Mouse (Mus musculus) hindbrain, embryonic 10.5 days (tissue): Measurements from ENCODE around the gene Dnal4. TPM values are rescaled to one million over a fixed set of nuclear protein-coding genes. Genes with fewer than 3 reads are reported as not detected.

Experiments
- DNase-seq: peaks from one replicate; pipeline ENCODE4 v3.0.0-alpha.2; 2017; ENCODE audit warnings: low spot score
- H3K27ac ChIP-seq: fragments of 300-500 bp; sonication (generic); 2 replicates; pipeline ENCODE4 v1.5.1; 2016; ENCODE audit warnings: mild to moderate bottlenecking, moderate library complexity
- H3K27me3 ChIP-seq: fragments of 300-500 bp; sonication (generic); 2 replicates; pipeline ENCODE4 v1.6.1; 2016; ENCODE audit warnings: mild to moderate bottlenecking; ENCODE audit not compliant: poor library complexity, insufficient read depth, severe bottlenecking
- H3K36me3 ChIP-seq: fragments of 300-500 bp; sonication (generic); 2 replicates; pipeline ENCODE4 v1.6.1; 2016; ENCODE audit warnings: mild to moderate bottlenecking, moderate library complexity
- H3K4me1 ChIP-seq: fragments of 300-500 bp; sonication (generic); replicated peaks from 2 replicates; pipeline ENCODE4 v1.6.1; 2016; ENCODE audit warnings: mild to moderate bottlenecking
- H3K4me3 ChIP-seq: fragments of 300-500 bp; sonication (generic); 2 replicates; pipeline ENCODE4 v1.5.1; 2016; ENCODE audit warnings: mild to moderate bottlenecking, moderate library complexity
- H3K9me3 ChIP-seq: fragments of 300-500 bp; sonication (generic); 2 replicates; pipeline ENCODE4 v1.6.1; 2016; ENCODE audit warnings: mild to moderate bottlenecking, moderate library complexity
- WGBS: fragments of 180-500 bp; shearing (Covaris S2); methylation state at CpG from one replicate; pipeline ENCODE4 v1.1.7; 2016; 5-methylcytosine and 5-hydroxymethylcytosine counted together
- polyA plus RNA-seq: library from polyadenylated mRNA; unstranded; fragments of >200 nt; fragmentation: Nextera tagmentation; extraction: Ambion mirVana; gene quantifications from 2 replicates; pipeline ENCODE4 v1.2.1, GENCODE M21; 2016

Dnal4 gene
- polyA plus RNA-seq, 1 experiment from 2014 or later = 83.0 TPM

DNA sequence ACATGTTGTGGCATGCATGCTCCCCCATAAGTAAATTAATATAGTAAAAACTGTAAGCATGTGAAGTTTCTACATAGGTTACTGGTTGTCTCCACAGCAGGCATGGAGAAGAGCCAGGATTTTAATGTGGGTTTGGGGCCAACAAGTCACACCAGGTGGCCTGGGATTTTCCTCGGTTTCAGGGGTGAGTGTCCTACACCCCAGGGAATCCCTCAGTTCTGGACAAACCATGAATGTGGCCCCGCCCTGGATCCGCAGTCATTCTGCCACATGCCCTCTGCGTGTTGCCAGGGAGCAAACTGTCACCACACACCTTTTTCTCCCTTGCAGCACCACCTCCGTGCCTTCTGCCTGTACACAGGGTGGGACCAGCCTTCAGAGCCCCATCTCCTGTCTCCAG lies 31.0 kb upstream of the Dnal4 start:
- Histone ChIP-seq H3K27me3 (peaks cover 53% of the 10 kb centered on the region), H3K4me3 (no peak overlapping the region), H3K36me3 (no peaks in the 10 kb centered on the region), H3K4me1 (peaks cover 19% of the 10 kb centered on the region), H3K9me3 (no peaks in the 10 kb centered on the region), H3K27ac (no peak overlapping the region)
- WGBS = 56% methylated on average over 5 of the region's 5 CpGs
- DNase-seq = no peak

DNA sequence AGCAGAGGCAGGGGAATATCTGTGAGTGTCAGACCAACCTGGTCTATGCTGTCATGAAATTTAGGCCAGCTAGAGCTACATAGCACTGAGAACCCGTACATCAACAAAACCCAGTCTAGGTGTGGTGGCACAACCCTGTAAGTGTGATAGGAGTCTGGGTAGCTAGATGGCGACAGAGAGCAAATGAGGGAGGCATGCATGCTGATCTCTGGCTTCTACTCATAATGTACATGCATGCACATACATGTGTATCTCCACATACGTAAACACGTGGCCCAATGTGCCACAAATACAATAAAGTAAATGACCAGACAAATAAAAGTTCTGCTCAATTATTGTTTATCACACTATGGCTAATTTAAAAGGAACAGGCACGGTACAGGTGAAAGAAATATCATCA lies 30.5 kb upstream of the Dnal4 start:
- Histone ChIP-seq H3K27me3 (peaks cover 59% of the 10 kb centered on the region), H3K36me3 (no peaks in the 10 kb centered on the region), H3K4me3 (no peak overlapping the region), H3K27ac (no peak overlapping the region), H3K4me1 (peaks cover 21% of the 10 kb centered on the region), H3K9me3 (no peaks in the 10 kb centered on the region)
- 40% methylated on average over 5 of the region's 5 CpGs for WGBS
- no peak for DNase-seq

DNA sequence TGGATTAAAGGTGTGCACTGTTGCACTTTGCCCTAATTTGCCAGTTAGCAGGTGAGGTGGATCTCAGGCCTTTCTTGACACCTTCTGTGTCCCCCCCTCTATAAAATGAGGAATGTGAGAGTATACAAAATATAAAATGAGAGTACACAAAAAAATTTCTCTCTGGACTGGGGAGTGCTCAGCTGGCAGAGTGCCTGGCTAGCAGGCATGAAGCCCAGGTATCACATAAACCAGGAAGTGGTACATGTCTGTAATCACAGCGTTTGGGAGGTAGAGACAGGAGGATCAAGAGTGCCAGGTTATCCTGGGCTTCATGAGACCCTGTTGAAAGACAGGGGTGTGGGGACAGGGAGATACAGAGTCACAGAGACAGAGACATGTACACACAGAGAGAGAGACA lies 29.4 kb upstream of the Dnal4 start:
- no peak for DNase-seq
- Histone ChIP-seq H3K4me1 (peaks cover 21% of the 10 kb centered on the region), H3K4me3 (no peak overlapping the region), H3K27me3 (peaks cover 70% of the 10 kb centered on the region), H3K9me3 (no peaks in the 10 kb centered on the region), H3K27ac (no peak overlapping the region), H3K36me3 (no peaks in the 10 kb centered on the region)
- WGBS = 53% methylated on average over 1 of the region's 1 CpGs

DNA sequence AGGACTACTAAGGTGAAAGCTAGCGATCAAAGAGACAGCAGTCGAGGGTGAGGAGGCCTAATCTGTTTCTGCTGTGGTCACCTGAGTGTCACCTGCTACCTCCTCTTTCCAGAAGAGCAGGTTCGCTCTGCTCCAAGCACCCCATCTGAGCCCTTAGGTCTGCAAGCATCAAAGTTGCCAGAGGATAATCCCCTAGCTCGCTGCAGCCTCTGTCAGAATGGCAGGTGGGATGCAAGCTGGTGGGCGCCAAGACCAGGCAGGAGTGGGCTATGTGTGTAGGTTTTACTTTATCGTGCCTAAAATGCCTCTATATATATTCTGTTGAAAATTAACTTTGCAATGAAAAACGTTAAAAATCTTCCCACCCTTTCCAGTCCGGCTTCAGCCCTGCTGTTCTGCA lies 27.6 kb upstream of the Dnal4 start:
- no peak for DNase-seq
- Histone ChIP-seq H3K9me3 (no peaks in the 10 kb centered on the region), H3K4me1 (peaks cover 21% of the 10 kb centered on the region), H3K27me3 (peaks cover 84% of the 10 kb centered on the region), H3K36me3 (no peaks in the 10 kb centered on the region), H3K4me3 (peak overlapping the region; percentile 70), H3K27ac (peak overlapping the region; percentile 86)
- 22% methylated on average over 8 of the region's 8 CpGs for WGBS

DNA sequence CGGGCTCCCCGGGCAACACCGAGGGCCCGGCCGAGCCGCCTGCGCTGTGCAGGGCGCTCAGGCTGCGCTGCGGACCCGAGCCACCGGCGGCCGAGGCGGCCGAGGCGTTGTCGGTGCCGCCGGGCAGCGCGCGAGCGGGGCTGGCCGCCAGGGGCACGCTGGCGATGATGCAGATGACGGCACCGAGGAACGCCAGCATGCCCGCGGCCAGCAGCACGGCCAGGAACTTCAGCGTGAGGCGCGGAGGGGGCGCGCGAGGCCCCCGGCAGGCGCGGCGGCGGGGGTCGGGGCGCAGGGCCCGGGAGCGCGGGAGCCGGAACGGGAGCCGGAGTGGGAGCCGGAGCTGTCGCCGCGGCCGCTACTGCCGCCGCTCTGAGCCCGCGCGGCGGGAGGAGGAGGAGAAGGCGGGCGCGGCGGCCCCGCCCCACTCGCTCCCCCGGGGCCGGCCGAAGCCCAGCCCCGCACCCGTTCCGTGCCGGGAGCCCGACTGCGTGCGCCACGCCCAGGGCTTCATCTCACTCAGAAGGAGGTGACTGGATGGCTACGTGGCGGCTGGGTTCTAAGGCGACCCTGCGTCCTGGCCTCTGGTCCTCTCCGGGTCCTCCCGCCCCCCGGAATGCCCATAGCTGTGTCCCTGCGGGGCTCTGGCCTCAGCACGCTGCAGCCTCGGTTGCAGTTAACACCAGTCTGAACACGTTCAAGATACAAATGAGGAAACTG lies 26.9 kb upstream of the Dnal4 start, which contains the start of gene Nptxr:
Gene Nptxr, minus strand, starts transcription at position 415 of the 720 bp plus-strand sequence.
- peak; percentile 66 for DNase-seq
- peak within 1 kb of the TSS; percentile 70 for H3K4me3 ChIP-seq
- no peaks in the 10 kb centered on the region for H3K36me3 ChIP-seq
- H3K4me1 ChIP-seq = peaks cover 21% of the 10 kb centered on the region
- WGBS = under 1% methylated on average over 86 of the region's 91 CpGs
- peaks cover 81% of the 10 kb centered on the region for H3K27me3 ChIP-seq
- H3K9me3 ChIP-seq = no peaks in the 10 kb centered on the region
- H3K27ac ChIP-seq = peak within 1 kb of the TSS; percentile 86

DNA sequence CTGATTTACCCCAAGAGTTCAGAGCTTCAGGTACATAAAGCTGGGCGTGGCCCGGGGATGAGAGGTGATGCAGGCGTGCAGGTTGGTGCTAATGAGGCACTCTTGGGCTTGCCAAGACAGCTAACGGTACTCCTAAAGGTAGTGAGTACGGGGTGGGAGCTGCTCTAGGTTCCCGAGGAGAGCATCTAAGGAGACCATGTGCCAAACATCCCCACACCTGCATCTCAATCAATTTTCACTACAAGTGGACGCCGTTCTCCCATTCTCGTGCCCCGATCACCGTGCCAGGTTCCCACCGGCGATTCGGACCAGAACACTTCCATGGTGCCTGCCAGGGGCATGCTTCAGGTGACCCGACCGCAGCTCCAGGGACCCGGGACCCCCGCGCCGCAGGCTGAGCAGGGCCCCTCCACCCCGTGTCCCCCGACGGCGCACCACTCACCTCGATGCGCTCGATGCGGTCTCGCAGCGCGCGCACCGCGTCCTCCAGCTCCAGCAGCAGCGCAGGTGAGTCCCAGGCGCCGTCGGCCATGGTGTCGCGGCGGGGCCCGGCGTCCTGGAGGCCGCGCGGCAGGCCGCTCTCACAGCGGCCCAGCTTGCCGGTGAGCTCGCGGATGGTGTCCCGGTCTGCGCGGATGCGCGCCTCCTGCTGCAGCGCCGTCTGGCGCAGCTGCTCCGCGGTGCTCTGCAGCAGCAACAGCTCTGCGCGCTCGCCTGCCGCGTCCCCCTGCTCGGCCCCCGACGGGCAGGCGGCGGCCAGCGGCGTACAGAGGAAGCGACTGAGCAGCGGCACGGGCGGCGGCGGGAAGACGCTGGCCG lies 26.1 kb upstream of the Dnal4 start:
- Histone ChIP-seq H3K27me3 (peaks cover 81% of the 10 kb centered on the region), H3K27ac (peak overlapping the region; percentile 86), H3K36me3 (no peaks in the 10 kb centered on the region), H3K9me3 (no peaks in the 10 kb centered on the region), H3K4me1 (peaks cover 21% of the 10 kb centered on the region), H3K4me3 (peak overlapping the region; percentile 70)
- DNase-seq = peak; percentile 62
- WGBS = 6% methylated on average over 81 of the region's 81 CpGs

DNA sequence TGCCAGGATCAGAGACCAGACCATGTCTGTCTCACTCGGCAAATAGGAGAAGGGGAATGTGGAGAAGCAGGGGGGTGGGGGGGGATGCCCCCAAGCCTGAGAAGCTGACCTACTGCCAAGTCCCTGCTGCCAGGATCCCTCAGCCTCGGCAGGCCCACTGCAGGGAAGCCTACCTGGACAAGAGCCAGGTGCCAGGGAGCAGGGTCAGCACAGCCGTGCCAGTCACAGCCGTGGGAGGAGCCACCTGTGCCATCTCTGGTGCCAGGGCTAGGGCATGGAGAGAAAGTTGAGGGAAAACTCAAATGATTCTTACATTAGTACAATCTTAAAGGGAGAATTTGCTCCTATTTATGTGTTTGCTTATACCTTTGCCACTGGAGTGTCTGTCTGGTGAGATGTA lies 24.7 kb upstream of the Dnal4 start:
- H3K36me3 ChIP-seq = no peaks in the 10 kb centered on the region
- peaks cover 24% of the 10 kb centered on the region for H3K4me1 ChIP-seq
- H3K27me3 ChIP-seq = peaks cover 75% of the 10 kb centered on the region
- no peak for DNase-seq
- no peaks in the 10 kb centered on the region for H3K9me3 ChIP-seq
- H3K27ac ChIP-seq = no peak overlapping the region
- no peak overlapping the region for H3K4me3 ChIP-seq
- 72% methylated on average over 4 of the region's 4 CpGs for WGBS

DNA sequence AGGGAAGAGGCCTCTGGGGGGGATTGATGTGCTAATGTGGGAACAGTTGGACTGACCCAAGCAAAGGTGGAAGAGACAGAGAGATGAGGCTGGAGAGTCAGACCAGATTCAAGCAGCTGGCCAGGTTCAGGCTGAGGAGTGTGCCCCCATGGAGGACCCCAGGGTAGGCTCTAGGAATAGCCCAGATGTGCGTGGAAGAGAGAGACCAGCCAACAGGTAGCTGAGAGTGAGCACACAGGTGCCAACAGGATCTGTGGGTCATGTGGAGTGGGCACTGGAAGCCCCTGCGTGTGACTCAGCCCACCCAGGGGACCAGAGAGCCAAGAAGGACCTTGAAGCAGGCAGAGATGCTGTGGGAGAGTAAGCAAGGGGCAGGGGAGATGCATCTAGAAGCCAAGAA lies 24.0 kb upstream of the Dnal4 start:
- no peaks in the 10 kb centered on the region for H3K9me3 ChIP-seq
- H3K4me3 ChIP-seq = no peak overlapping the region
- H3K36me3 ChIP-seq = no peaks in the 10 kb centered on the region
- 65% methylated on average over 2 of the region's 2 CpGs for WGBS
- no peak overlapping the region for H3K27ac ChIP-seq
- no peak for DNase-seq
- H3K27me3 ChIP-seq = peaks cover 68% of the 10 kb centered on the region
- peaks cover 24% of the 10 kb centered on the region for H3K4me1 ChIP-seq

DNA sequence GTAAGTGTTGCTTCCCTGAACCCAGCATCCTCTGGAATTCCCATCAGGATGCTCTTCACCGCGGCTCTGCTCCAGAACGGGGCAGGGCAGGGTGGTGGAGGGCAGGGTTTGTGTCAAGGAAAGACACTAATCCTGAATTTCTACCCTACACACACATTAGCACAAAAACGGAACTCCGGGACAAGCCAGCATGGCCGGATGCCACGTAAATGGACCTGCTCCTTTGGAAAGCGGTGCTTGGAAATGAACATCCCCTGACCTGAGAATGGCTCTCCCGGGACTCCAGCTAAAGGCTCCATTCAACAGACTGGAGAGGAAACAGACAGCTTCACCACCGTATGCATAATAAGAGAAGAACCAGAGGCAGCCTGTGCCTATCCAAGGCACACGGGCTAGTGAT lies 23.1 kb upstream of the Dnal4 start:
- Histone ChIP-seq H3K4me3 (no peak overlapping the region), H3K27ac (no peak overlapping the region), H3K27me3 (peaks cover 65% of the 10 kb centered on the region), H3K36me3 (no peaks in the 10 kb centered on the region), H3K9me3 (no peaks in the 10 kb centered on the region), H3K4me1 (peaks cover 24% of the 10 kb centered on the region)
- DNase-seq = no peak
- 60% methylated on average over 11 of the region's 11 CpGs for WGBS

DNA sequence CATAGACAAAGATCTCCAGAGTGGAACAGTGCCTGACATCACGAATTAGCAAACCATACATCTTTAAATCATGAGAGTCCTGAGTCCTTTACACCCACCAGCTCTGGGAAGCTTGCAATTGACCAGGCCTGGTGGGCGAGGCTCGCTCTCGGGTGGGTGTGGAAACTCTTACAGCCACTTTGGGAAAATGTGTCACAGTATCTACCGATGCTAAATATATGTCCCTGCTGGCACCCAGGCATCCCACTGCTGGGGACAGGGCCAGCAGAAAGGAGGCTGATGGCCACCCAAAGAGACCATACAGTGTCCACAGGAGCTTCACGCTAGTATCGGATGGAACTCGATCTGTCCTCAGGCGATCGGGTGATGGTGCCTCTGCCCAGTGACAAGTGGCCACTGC lies 20.9 kb upstream of the Dnal4 start:
- no peak for DNase-seq
- Histone ChIP-seq H3K4me3 (no peak overlapping the region), H3K4me1 (peaks cover 15% of the 10 kb centered on the region), H3K27ac (no peak overlapping the region), H3K9me3 (no peaks in the 10 kb centered on the region), H3K27me3 (peaks cover 58% of the 10 kb centered on the region), H3K36me3 (no peaks in the 10 kb centered on the region)
- WGBS = 90% methylated on average over 10 of the region's 10 CpGs

DNA sequence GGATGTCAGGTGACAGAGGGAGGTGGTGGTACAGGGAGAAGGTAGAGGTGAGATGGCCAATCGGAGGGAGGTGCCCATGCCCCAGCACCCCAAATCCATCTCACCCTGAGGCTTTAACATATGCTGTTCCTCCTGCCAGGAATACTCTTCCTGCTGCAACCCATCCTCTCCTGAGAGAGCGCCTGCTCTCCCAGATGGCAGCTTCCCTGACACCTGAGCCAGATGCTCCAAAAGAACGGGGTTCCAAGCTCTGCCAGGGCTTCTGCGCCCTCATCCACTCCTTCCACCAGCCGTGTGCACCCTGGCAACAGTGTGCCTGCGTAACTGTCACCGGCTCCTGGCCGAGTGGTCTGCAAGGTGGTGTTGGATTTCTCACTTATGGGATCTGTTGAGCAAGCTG lies 20.0 kb upstream of the Dnal4 start:
- H3K4me3 ChIP-seq = no peak overlapping the region
- peaks cover 57% of the 10 kb centered on the region for H3K27me3 ChIP-seq
- 82% methylated on average over 8 of the region's 8 CpGs for WGBS
- DNase-seq = no peak
- peaks cover 12% of the 10 kb centered on the region for H3K4me1 ChIP-seq
- H3K9me3 ChIP-seq = no peaks in the 10 kb centered on the region
- H3K36me3 ChIP-seq = no peaks in the 10 kb centered on the region
- no peak overlapping the region for H3K27ac ChIP-seq

DNA sequence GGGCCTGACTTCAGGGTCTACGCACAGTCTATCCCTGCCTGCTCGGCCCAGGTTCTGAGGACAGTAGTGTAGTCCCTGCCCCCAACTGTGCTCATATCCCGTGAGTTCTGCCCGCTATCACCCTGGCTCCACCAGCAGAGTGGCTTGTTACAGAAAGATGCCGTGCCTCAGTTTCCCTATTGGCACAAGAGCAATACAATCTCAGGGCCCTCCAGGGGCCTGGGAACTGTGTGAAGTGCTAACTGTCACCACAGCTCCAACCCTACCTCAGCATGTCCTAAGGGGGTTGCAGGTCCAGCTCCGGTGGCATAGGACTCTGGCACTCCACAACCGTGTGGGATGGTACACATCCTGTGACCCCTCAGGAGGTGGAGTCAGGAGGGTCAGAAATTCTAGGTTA lies 19.4 kb upstream of the Dnal4 start:
- Histone ChIP-seq H3K9me3 (no peaks in the 10 kb centered on the region), H3K4me3 (no peak overlapping the region), H3K36me3 (no peaks in the 10 kb centered on the region), H3K27me3 (peaks cover 57% of the 10 kb centered on the region), H3K27ac (no peak overlapping the region), H3K4me1 (peaks cover 18% of the 10 kb centered on the region)
- 87% methylated on average over 7 of the region's 7 CpGs for WGBS
- DNase-seq = no peak

DNA sequence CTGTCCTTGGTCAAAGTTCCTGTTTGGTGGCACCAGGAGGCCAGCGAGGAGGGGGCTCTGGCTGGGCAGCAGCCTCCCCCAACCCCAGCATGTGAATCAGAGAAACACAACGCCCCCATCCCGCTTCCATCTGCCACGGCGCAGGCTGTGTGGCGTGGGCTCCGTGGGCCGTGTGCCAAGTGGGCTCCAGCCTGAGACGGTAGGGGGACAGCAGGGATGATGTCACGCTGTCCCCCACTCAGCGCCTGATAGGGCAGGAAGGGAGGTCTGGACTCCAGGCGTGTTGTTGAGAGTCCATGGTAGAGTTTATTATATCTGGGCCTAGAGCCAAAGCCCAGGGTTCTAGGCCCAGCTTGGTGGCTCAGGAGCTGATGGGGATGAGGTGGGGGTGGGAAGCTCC lies 18.6 kb upstream of the Dnal4 start:
- no peak for DNase-seq
- no peaks in the 10 kb centered on the region for H3K9me3 ChIP-seq
- no peak overlapping the region for H3K4me3 ChIP-seq
- H3K27ac ChIP-seq = no peak overlapping the region
- H3K4me1 ChIP-seq = peaks cover 25% of the 10 kb centered on the region
- WGBS = 92% methylated on average over 12 of the region's 12 CpGs
- peaks cover 56% of the 10 kb centered on the region for H3K27me3 ChIP-seq
- H3K36me3 ChIP-seq = no peaks in the 10 kb centered on the region
